Mouse (Mus musculus): Measurements from ENCODE around the gene Gm853. TPM values are rescaled to one million over a fixed set of nuclear protein-coding genes. Genes with fewer than 3 reads are reported as not detected.

Gene Gm853
- polyA plus RNA-seq, 1 experiment from 2014 or later: not detected

DNA sequence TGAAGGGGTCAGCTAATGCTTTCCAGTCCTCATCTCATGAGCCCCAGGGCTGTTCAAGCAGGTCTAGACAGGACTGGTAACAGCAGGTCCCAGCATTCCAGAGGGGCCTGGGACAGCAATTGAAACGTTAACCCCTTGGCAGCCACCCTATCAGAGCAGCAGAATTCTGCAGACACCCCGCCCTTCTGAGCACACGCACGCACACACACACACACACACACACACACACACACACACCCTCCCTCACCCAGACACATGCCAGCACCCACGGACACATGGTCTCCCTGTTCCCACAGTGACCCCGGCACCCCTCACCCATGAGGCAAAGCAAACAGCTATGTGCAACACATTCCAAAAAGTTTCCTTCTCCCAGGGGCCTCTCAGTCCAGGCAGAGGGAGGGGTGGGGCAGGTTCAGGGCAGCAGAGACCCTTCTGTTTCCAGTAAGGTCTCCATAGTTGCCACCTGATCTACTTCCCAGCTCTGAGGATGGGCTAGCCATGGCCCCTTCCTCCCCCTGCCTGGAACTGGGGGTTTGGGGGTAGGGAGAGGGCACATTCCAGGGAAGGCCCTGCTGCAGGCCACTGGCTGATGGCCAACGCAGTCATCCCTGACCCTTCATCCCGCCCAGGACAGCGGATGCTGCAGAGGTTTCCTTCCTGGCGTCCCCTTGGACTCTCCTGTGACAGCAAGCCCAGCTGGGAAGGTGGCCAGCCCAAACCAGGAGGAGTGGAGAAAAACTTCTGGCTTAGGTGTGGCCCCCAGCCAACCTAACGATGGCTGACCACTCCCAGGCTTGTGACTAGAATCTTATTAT is 50.0 kb downstream of the Gm853 start:
- Histone ChIP-seq H3K36me3 (no peaks in the 10 kb centered on the region), H3K4me1 (peaks cover 50% of the 10 kb centered on the region), H3K4me2 (replicated peaks) (0 out of 2 replicates have a peak overlapping the region, but pooled peaks have one; percentile 2), H3K27ac (0 out of 2 replicates have a peak overlapping the region, but pooled peaks have one; percentile 12), H3K9ac (no peak overlapping the region), H3K9me3 (no peaks in the 10 kb centered on the region), H3K4me3 (no peak overlapping the region), H3K27me3 (peaks cover 31% of the 10 kb centered on the region)
- WGBS: 46% methylated on average over 11 of the region's 11 CpGs
- ATAC-seq (ENCODE audit: insufficient number of reproducible peaks, insufficient read depth, low FRiP score, low TSS enrichment): no peak

DNA sequence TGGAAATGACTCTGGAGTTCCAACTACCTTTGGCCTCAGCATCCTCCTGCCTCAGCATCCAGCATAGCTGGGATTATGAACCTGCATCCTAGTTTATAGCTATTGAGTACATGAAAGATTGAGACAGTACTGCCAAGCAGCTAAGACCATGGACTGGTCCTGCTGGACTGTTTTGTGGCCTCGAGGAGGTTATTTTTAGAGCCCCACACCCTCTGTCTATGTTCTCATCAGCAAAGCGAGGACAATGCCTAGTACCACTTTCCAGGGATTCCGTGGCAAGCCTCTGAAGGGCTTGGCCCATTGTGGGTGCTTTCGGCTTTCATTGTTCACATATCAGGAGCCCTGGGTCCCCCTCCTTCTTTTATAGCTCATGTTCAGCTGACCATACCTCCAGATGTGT is 51.8 kb downstream of the Gm853 start:
- H3K9me3 ChIP-seq: no peaks in the 10 kb centered on the region
- no peak for ATAC-seq (ENCODE audit: insufficient number of reproducible peaks, insufficient read depth, low FRiP score, low TSS enrichment)
- H3K36me3 ChIP-seq: no peaks in the 10 kb centered on the region
- H3K4me1 ChIP-seq: peaks cover 56% of the 10 kb centered on the region
- H3K4me3 ChIP-seq: no peak overlapping the region
- WGBS: 89% methylated on average over 4 of the region's 4 CpGs
- peaks cover 26% of the 10 kb centered on the region for H3K27me3 ChIP-seq
- no peak overlapping the region for H3K4me2 ChIP-seq (replicated peaks)
- H3K27ac ChIP-seq: no peak overlapping the region
- no peak overlapping the region for H3K9ac ChIP-seq

DNA sequence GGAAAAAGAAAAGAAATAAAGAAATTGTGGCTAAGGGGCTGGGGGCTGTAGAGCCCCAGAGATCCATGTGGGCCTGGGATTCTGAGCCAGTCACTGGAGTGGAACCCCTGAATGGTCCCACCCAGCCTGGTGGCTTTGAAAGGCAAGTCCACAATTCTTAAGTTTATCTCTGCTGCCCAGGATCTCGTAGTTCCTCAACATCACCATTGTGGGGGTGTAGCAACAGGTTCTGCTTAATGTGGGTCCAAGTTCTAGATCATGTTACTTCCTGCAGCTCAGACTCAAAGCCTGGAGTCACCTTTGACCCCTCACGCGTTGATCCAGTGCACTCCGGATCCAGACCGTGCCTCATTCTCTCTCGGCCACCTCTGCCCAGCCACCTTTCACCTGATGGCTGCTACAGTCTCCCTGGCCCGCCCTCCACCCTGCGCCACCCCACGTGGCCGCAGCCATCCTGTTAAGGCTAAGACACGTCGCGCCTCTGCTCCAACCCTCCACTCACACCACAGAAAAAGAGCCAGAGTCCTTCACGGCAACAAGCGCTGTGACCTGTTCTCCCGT is 52.7 kb downstream of the Gm853 start:
- H3K4me1 ChIP-seq: peaks cover 48% of the 10 kb centered on the region

DNA sequence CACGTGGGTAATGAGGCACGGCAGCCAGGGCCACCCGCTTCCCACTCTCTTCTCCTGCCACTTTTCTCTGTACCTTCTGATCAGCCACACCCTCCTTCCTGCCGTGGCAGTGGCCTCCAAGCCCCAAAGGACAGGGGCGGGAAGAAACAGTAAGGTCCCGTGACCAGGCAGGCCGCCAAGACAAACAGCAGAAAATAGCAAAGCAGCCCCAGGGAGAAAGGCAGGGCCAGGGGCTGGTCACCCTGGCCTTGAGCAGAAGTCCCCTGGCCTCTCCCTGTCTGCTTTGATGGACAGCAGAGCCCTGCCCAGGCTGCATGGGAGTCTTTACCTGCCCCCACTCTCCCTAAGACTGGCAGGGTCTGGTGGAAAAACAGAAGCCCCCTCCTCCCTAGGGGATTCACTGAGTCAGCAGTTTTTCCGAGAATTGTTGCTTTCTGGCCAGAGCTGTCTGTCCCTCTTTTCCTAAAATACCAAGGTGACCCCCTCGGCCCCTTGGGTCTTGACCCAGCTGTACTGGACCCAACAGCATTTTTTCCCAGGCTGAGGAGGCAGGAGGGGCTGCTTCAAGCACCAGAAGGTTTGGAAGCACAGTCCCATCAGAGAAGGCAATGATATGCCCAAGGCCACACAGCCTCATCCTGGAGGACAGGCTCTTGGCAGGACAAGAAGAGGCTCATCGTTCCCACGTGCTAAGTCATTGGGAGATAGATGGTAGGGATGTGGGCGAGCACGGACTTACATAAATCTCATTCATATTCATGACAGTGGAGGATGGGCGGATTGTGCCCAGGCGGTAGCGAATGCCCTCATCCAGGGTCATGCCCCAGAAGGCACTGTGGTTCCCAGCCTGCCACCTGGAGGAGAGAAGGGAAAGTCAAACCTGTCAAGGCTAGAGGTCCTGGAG is 53.7 kb downstream of the Gm853 start:
- peaks cover 21% of the 10 kb centered on the region for H3K27me3 ChIP-seq
- no peak overlapping the region for H3K27ac ChIP-seq
- no peak for ATAC-seq (ENCODE audit: insufficient number of reproducible peaks, insufficient read depth, low FRiP score, low TSS enrichment)
- no peaks in the 10 kb centered on the region for H3K36me3 ChIP-seq
- no peaks in the 10 kb centered on the region for H3K9me3 ChIP-seq
- no peak overlapping the region for H3K9ac ChIP-seq
- no peak overlapping the region for H3K4me2 ChIP-seq (replicated peaks)
- H3K4me3 ChIP-seq: no peak overlapping the region
- peaks cover 45% of the 10 kb centered on the region for H3K4me1 ChIP-seq
- 40% methylated on average over 16 of the region's 16 CpGs for WGBS

More for the DNA sequence above, 52.7 kb downstream of the Gm853 start:
- 75% methylated on average over 16 of the region's 16 CpGs for WGBS
- Histone ChIP-seq H3K9ac (no peak overlapping the region), H3K9me3 (no peaks in the 10 kb centered on the region), H3K27me3 (peaks cover 21% of the 10 kb centered on the region), H3K27ac (no peak overlapping the region), H3K36me3 (no peaks in the 10 kb centered on the region), H3K4me3 (no peak overlapping the region), H3K4me2 (replicated peaks) (no peak overlapping the region)
- no peak for ATAC-seq (ENCODE audit: insufficient number of reproducible peaks, insufficient read depth, low FRiP score, low TSS enrichment)

DNA sequence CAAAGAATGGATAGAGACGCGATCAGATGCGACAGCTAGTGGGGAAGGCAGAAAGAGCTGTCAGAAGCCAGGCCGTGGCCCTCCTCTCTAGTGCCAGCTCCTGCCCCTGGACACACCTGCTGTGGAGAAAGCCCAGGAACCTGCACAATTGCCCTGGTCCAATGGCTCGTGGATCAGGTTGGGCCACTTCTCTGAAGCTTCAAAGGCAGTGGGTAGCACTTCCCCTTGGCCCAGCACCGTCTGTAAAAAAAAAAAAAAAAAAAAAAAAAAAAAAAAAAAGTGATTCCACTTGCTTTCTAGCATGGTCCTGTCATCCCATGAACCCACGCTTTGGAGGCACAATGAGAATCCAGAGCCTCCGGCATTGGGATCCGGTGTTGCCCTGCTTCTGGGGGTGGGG is 54.4 kb downstream of the Gm853 start:
- Histone ChIP-seq H3K36me3 (no peaks in the 10 kb centered on the region), H3K4me3 (no peak overlapping the region), H3K9me3 (no peaks in the 10 kb centered on the region), H3K4me2 (replicated peaks) (peak overlapping the region; percentile 21), H3K4me1 (peaks cover 50% of the 10 kb centered on the region), H3K27ac (no peak overlapping the region), H3K27me3 (peaks cover 20% of the 10 kb centered on the region), H3K9ac (no peak overlapping the region)
- ATAC-seq (ENCODE audit: insufficient number of reproducible peaks, insufficient read depth, low FRiP score, low TSS enrichment): no peak
- WGBS: 41% methylated on average over 9 of the region's 9 CpGs

DNA sequence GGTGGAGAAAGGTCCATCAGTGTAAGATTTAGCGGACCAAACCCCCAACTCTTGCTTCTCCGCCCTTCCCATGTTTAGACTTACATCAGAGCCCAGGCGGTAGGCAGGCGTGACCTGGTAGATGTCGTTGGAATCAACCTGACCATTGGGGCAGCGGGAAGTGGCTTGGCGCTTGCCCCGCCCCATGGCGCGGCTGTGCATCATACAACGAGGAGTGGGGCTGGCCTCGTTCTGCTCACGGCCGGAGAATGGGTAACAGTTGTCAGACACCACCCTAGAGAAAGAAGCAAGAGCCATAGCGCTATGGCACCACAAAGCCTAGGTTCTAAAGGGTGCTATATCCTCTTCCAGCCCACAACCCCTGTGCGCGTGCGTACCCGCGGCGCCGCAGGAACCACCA is 54.9 kb downstream of the Gm853 start:
- Histone ChIP-seq H3K4me3 (no peak overlapping the region), H3K36me3 (no peaks in the 10 kb centered on the region), H3K27ac (no peak overlapping the region), H3K4me1 (peaks cover 48% of the 10 kb centered on the region), H3K9ac (no peak overlapping the region), H3K27me3 (peaks cover 22% of the 10 kb centered on the region), H3K9me3 (no peaks in the 10 kb centered on the region), H3K4me2 (replicated peaks) (peak overlapping the region; percentile 21)
- WGBS: 60% methylated on average over 22 of the region's 22 CpGs
- no peak for ATAC-seq (ENCODE audit: insufficient number of reproducible peaks, insufficient read depth, low FRiP score, low TSS enrichment)

DNA sequence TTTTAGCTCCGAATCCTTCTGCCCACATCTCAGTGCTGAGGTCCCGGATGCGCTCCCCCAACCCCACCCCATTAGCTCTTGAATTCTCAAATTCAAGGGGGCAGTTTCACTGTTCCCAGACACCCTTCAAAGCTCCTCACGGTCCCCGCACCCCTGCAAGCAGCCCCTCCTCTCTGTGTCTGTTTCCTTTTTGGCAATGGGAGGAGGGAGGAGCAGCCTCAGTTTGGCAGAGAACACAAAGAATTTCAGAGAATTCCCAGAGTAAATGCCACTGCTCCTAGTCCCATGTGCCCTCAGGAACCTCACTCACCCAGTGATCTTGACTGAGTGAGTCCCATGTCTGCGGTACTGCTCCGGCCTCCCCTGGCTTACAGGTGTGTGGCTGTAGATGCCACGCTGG is 55.6 kb downstream of the Gm853 start:
- Histone ChIP-seq H3K27ac (no peak overlapping the region), H3K4me2 (replicated peaks) (no peak overlapping the region), H3K27me3 (peaks cover 22% of the 10 kb centered on the region), H3K9me3 (no peaks in the 10 kb centered on the region), H3K36me3 (no peaks in the 10 kb centered on the region), H3K4me3 (no peak overlapping the region), H3K9ac (no peak overlapping the region), H3K4me1 (peaks cover 46% of the 10 kb centered on the region)
- 69% methylated on average over 8 of the region's 8 CpGs for WGBS
- ATAC-seq (ENCODE audit: insufficient number of reproducible peaks, insufficient read depth, low FRiP score, low TSS enrichment): no peak

DNA sequence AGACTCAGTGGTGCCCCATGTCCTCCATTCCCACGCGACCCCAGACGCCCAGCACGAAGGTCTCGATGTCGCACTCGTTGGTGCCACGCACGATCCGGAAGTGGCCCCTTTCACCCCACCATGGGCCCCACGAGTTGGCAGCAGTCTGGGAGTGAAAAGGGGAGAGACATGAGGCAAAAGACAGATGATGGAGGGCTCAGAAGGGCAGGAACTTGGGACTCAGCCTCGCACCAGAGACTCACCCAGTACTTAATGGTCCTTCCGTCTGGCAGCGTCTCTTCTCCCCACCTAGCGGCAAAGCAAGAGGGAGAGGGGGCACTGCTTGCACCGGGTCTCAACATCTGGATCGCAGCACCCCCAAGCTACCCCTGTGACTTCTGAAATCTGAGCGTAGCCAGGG is 56.1 kb downstream of the Gm853 start:
- H3K4me3 ChIP-seq: no peak overlapping the region
- H3K27me3 ChIP-seq: peaks cover 22% of the 10 kb centered on the region
- peaks cover 44% of the 10 kb centered on the region for H3K4me1 ChIP-seq
- 65% methylated on average over 18 of the region's 18 CpGs for WGBS
- peak overlapping the region; percentile 38; the same call in 1 of the 2 replicates for H3K27ac ChIP-seq
- no peak overlapping the region for H3K9ac ChIP-seq
- no peaks in the 10 kb centered on the region for H3K36me3 ChIP-seq
- H3K9me3 ChIP-seq: no peaks in the 10 kb centered on the region
- H3K4me2 ChIP-seq (replicated peaks): no peak overlapping the region
- ATAC-seq (ENCODE audit: insufficient number of reproducible peaks, insufficient read depth, low FRiP score, low TSS enrichment): no peak

DNA sequence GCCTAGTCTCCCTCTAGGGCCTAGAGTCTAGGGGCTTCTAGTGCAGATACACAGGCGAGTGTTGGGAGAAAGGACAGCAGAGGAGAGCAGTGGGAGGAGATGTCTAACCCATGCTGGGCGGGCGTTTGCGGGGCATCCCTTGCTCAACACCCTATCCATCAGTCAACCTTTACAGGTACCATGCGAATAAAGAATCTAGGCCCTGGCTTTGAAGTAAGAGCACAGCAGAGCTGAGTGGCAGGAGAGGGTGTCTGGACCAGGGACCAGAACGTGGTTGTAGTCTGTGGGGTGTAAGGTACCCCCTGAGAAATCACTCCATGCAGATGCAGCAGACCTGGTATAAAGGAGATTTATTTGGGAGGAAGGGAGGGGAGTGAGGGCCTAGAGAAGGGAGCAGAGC is 58.1 kb downstream of the Gm853 start:
- H3K4me2 ChIP-seq (replicated peaks): no peak overlapping the region
- peaks cover 22% of the 10 kb centered on the region for H3K27me3 ChIP-seq
- H3K4me3 ChIP-seq: no peak overlapping the region
- no peaks in the 10 kb centered on the region for H3K9me3 ChIP-seq
- H3K9ac ChIP-seq: no peak overlapping the region
- H3K27ac ChIP-seq: no peak overlapping the region
- no peaks in the 10 kb centered on the region for H3K36me3 ChIP-seq
- WGBS: 75% methylated on average over 6 of the region's 6 CpGs
- peaks cover 44% of the 10 kb centered on the region for H3K4me1 ChIP-seq
- no peak for ATAC-seq (ENCODE audit: insufficient number of reproducible peaks, insufficient read depth, low FRiP score, low TSS enrichment)

DNA sequence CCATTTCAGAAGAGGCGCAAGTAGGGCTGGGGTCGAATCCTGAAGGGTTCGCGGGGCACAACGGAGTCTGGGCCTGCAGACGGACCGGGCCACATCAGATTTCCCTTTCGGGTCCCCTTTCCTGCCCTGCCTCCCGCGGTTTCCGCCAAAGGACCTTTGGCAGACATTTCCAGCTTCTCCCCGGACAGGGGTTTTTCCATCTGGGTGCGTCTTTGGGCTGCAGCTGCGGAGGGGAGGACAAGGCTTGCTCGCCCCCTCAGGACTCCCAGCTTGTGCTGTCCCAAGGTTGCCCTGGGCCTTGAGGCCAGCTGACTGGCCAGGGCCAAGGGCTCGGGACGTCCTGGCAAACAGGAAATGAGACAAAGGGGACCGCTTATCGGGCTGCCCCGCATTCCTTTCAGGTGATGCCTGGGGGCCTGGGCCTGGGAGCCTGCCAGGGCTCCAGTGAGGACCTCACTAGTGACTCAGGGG is 58.8 kb downstream of the Gm853 start:
- Histone ChIP-seq H3K36me3 (no peaks in the 10 kb centered on the region), H3K4me3 (peak overlapping the region; percentile 10; the same call in 1 of the 2 replicates), H3K9ac (peak overlapping the region; percentile 38), H3K4me2 (replicated peaks) (peak overlapping the region; percentile 41), H3K27ac (no peak overlapping the region), H3K4me1 (peaks cover 40% of the 10 kb centered on the region), H3K27me3 (peaks cover 22% of the 10 kb centered on the region), H3K9me3 (no peaks in the 10 kb centered on the region)
- no peak for ATAC-seq (ENCODE audit: insufficient number of reproducible peaks, insufficient read depth, low FRiP score, low TSS enrichment)
- WGBS: 5% methylated on average over 20 of the region's 20 CpGs

DNA sequence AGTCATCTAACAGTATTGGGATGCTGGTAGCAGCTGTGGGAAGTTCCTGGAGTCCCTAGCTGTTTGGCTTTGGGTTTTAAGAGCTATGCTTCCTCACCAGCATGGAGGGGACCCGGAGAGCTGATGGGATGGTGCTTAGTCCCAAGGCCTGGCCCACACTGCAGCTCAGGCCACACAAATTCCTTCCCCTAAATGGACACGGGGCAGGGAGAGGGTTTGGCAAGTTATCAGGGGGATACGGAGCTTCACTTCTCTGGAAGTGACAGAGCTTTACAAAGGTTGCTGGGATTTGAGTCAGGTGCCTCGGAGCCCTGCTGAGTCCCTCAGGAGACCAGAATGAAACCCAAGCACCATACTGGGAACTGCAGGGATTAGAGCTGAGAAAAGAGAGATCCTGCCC is 60.9 kb downstream of the Gm853 start:
- WGBS: 20% methylated on average over 4 of the region's 4 CpGs
- no peak for ATAC-seq (ENCODE audit: insufficient number of reproducible peaks, insufficient read depth, low FRiP score, low TSS enrichment)
- H3K36me3 ChIP-seq: no peaks in the 10 kb centered on the region
- no peak overlapping the region for H3K27ac ChIP-seq
- H3K4me3 ChIP-seq: no peak overlapping the region
- H3K9ac ChIP-seq: no peak overlapping the region
- H3K4me1 ChIP-seq: peaks cover 26% of the 10 kb centered on the region
- no peaks in the 10 kb centered on the region for H3K9me3 ChIP-seq
- H3K4me2 ChIP-seq (replicated peaks): no peak overlapping the region
- H3K27me3 ChIP-seq: peaks cover 22% of the 10 kb centered on the region

Measured in embryonic facial prominence, embryonic 12.5 days (tissue).